In the genomic region with DNA sequence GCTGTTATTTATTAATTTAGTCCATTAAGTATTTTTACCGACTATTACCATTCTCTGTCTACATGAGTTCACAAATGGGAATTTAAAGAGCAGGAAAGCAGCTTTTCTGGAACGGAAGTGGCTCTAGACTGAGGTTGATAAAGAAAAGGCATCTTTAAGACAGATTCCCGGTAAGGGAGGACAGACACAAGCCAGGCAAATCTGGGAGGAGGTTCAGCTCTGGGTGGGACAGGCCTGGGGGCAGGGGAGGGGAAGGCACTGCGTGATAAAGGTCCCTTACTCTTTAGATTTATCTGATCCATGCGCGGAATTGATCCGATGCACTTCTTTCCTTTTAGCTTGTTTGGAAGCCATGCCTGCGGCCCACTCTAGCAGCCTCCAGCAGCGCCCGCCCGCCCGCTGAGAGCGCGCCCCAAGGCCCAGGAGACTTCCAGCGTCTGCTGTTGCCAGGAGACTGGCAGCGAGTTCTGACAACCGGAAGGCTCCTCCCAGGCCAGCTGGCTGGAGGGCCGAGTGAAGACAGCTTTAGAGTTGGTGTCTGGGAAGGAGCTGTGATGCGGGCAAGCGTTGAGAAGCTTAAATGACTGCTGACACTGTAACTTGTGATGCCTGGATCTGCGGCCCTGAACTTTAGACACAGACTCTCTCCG, we compare ENCODE assay signal across 8 mouse cellular contexts. TPM values are rescaled to one million over a fixed set of nuclear protein-coding genes. Genes with fewer than 3 reads are reported as not detected.
DNase-seq lines count a peak whose midpoint lies in the region; ATAC-seq and TF ChIP-seq lines count a peak whose summit lies in the region.

Gene Adgb, minus strand, starts transcription at position 366 of the 650 bp plus-strand sequence.

- peak within 1 kb of the TSS; percentile 47 for H3K4me3 ChIP-seq in hindbrain, embryonic 10.5 days
- peak within 1 kb of the TSS; percentile 19; the same call in 1 of the 2 replicates for H3K4me3 ChIP-seq in liver, postnatal 0 days (ENCODE audit: low read depth, low read length)
- peak within 1 kb of the TSS; percentile 29 for H3K4me3 ChIP-seq in neural tube, embryonic 13.5 days

- H3K27ac ChIP-seq in hindbrain, embryonic 10.5 days, result peak within 1 kb of the TSS; percentile 78
- H3K27ac ChIP-seq in liver, postnatal 0 days (ENCODE audit: low read depth), result peak within 1 kb of the TSS; percentile 51; the same call in 1 of the 2 replicates
- 0 out of 2 replicates have a peak within 1 kb of the TSS, but pooled peaks have one; percentile 39 for H3K27ac ChIP-seq in neural tube, embryonic 13.5 days (replicated peaks)

- H3K4me1 ChIP-seq in hindbrain, embryonic 10.5 days (replicated peaks), result peaks cover 15% of the 10 kb centered on the region
- H3K4me1 ChIP-seq in liver, postnatal 0 days (ENCODE audit: insufficient read depth), result peaks cover 12% of the 10 kb centered on the region
- peaks cover 11% of the 10 kb centered on the region for H3K4me1 ChIP-seq in neural tube, embryonic 13.5 days (replicated peaks)

- no peaks in the 10 kb centered on the region for H3K9me3 ChIP-seq in hindbrain, embryonic 10.5 days
- no peaks in the 10 kb centered on the region for H3K9me3 ChIP-seq in liver, postnatal 0 days (ENCODE audit: low read length)
- H3K9me3 ChIP-seq in neural tube, embryonic 13.5 days, result no peaks in the 10 kb centered on the region

- H3K4me2 ChIP-seq in liver, postnatal 0 days (ENCODE audit: low read depth, low read length), result peak within 1 kb of the TSS; percentile 63
- H3K4me2 ChIP-seq in neural tube, embryonic 13.5 days, result peak within 1 kb of the TSS; percentile 57

- peak; percentile 72 for ATAC-seq in liver, postnatal 0 days
- peak; percentile 94 for ATAC-seq in neural tube, embryonic 13.5 days (ENCODE audit: low read depth)

- H3K27me3 ChIP-seq in hindbrain, embryonic 10.5 days (ENCODE audit: insufficient read depth, poor library complexity, severe bottlenecking), result no peaks in the 10 kb centered on the region
- H3K27me3 ChIP-seq in liver, postnatal 0 days (ENCODE audit: insufficient read depth, low read length), result no peaks in the 10 kb centered on the region
- no peaks in the 10 kb centered on the region for H3K27me3 ChIP-seq in neural tube, embryonic 13.5 days

- TF ChIP-seq EP300 in liver, postnatal 0 days (IDR thresholded peaks at IDR 0.05; ENCODE audit: low read depth), result no peak

- TF ChIP-seq CTCF in liver, postnatal 0 days (IDR thresholded peaks at IDR 0.05; ENCODE audit: low read depth), result no peak

- peak within 1 kb of the TSS; percentile 38; the same call in 1 of the 2 replicates for H3K9ac ChIP-seq in liver, postnatal 0 days (replicated peaks)
- peak within 1 kb of the TSS; percentile 56 for H3K9ac ChIP-seq in neural tube, embryonic 13.5 days

- WGBS in hindbrain, embryonic 10.5 days, result 6% methylated on average over 22 of the region's 22 CpGs
- 6% methylated on average over 22 of the region's 22 CpGs for WGBS in liver, postnatal 0 days (ENCODE audit: insufficient replicate concordance)
- WGBS in neural tube, embryonic 13.5 days, result 9% methylated on average over 22 of the region's 22 CpGs

- peak; percentile 56 for DNase-seq in Muller cell, postnatal 12 days (ENCODE audit: inconsistent ontology term)
- DNase-seq in cerebellum, postnatal 14 days, result peak; percentile 65 to 70
- peak; percentile 20 to 31 for DNase-seq in frontal cortex, postnatal 25 days (ENCODE audit: low spot score in 2 of 2)
- DNase-seq in hindbrain, embryonic 10.5 days (ENCODE audit: low spot score), result peak; percentile 76
- peak; percentile 31 for DNase-seq in layer of hippocampus, adult 9-10 months (ENCODE audit: low spot score)
- peak; percentile 61 for DNase-seq in liver, postnatal 0 days
- peak; percentile 35 for DNase-seq in thymus, postnatal 14 days

- no peaks in the 10 kb centered on the region for H3K36me3 ChIP-seq in hindbrain, embryonic 10.5 days
- no peaks in the 10 kb centered on the region for H3K36me3 ChIP-seq in liver, postnatal 0 days (replicated peaks; ENCODE audit: insufficient read depth, low read length)
- H3K36me3 ChIP-seq in neural tube, embryonic 13.5 days, result no peaks in the 10 kb centered on the region

RNA-seq across cellular contexts. Expression of gene Adgb, which starts in this region (rescaled TPM):
- 0.17 and 0.21 TPM in 2 replicates for polyA plus RNA-seq in hindbrain, embryonic 10.5 days (2016; fragmentation: Nextera tagmentation; extraction: Ambion mirVana)
- polyA plus RNA-seq in liver, postnatal 0 days (2015; fragmentation: Nextera tagmentation; extraction: Ambion mirVana), result 0.78 and 0.81 TPM in 2 replicates
- polyA plus RNA-seq in neural tube, embryonic 13.5 days (2015; fragmentation: Nextera tagmentation; extraction: Ambion mirVana), result 0.08 and 0.17 TPM in 2 replicates

Comparison
In these comparisons a context has a peak if more than half of its experiments do, and no peak if none do; other contexts are left out.
1. Peak in every context shown above with its lines: DNase-seq, ATAC-seq, H3K4me3 ChIP-seq and H3K27ac ChIP-seq.
2. Peak in DNase-seq, H3K4me3 ChIP-seq and H3K27ac ChIP-seq in hindbrain, embryonic 10.5 days; RNA of the gene not detected or under 1 TPM.
3. Peak in DNase-seq, ATAC-seq, H3K4me3 ChIP-seq, H3K27ac ChIP-seq, H3K9ac ChIP-seq and H3K4me2 ChIP-seq in liver, postnatal 0 days; RNA of the gene not detected or under 1 TPM.
4. Peak in ATAC-seq, H3K4me3 ChIP-seq, H3K27ac ChIP-seq, H3K9ac ChIP-seq and H3K4me2 ChIP-seq in neural tube, embryonic 13.5 days; RNA of the gene not detected or under 1 TPM.
5. DNase-seq: peak in every context shown above with its lines; median percentile 76 in hindbrain, embryonic 10.5 days; 68 in cerebellum, postnatal 14 days; 61 in liver, postnatal 0 days; 56 in Muller cell, postnatal 12 days; 35 in thymus, postnatal 14 days; 31 in layer of hippocampus, adult 9-10 months; 26 in frontal cortex, postnatal 25 days.